Mouse (Mus musculus): ENCODE measurements around the gene Sh2d3c.

GRCm38 (mm10) chr2:32739311-32739710, 18.5 kb downstream of the Sh2d3c start:
- TF ChIP-seq CTCF (IDR thresholded peaks at IDR 0.05; ENCODE audit: control insufficient read depth, insufficient read depth, insufficient replicate concordance, low read depth, low read length) (no peak), POLR2A (IDR thresholded peaks at IDR 0.05; ENCODE audit: control insufficient read depth, low read depth, low read length) (no peak)
